8 mouse cellular contexts compared by ENCODE assay signal in the genomic region with DNA sequence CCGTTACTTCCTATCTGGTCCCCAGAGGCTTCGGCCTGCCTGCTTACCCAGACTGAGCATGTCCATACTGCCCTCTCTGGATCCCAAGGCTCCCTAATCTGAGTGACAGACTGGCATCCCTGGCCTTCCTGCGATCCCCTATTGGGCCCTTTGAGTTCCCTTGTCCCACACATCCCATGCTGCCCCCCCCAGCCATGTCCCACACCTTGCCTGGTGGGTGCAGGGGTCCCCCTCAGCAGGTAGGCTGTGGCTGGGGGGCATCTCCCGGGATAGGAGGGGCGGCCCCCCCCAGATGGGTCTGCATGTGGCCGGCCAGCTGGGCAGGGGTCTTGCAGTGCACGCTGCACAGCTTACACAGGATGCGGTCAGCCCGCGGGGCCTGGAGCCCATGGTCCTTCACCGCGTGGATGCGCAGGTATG. TPM values are rescaled to one million over a fixed set of nuclear protein-coding genes. Genes with fewer than 3 reads are reported as not detected.
DNase-seq lines count a peak whose midpoint lies in the region; ATAC-seq and TF ChIP-seq lines count a peak whose summit lies in the region.

No protein-coding gene starts in this region.

- TF ChIP-seq CTCF in gastrocnemius, adult 2 months (IDR thresholded peaks at IDR 0.05): no peak
- no peak for TF ChIP-seq CTCF in CH12.LX (conservative IDR thresholded peaks at IDR 0.05 in 1 of 2, IDR thresholded peaks at IDR 0.05 in 1 of 2; ENCODE audit: low read depth in 2 of 2, low read length in 2 of 2)

- 0 out of 2 replicates have a peak overlapping the region, but pooled peaks have one; percentile 4 for H3K4me3 ChIP-seq in gastrocnemius, adult 2 months
- peak overlapping the region in 2 of 3 experiments; percentile 76 to 78 for H3K4me3 ChIP-seq in CH12.LX (replicated peaks in 1 of 3; ENCODE audit: low read depth in 2 of 3, low read length in 2 of 3, poor library complexity in 1 of 3)
- H3K4me3 ChIP-seq in embryonic facial prominence, embryonic 14.5 days (ENCODE audit: low read depth, low read length): peak overlapping the region; percentile 87
- H3K4me3 ChIP-seq in intestine, embryonic 15.5 days (replicated peaks): peak overlapping the region; percentile 90; the same call in 1 of the 2 replicates
- peak overlapping the region; percentile 97 for H3K4me3 ChIP-seq in neural tube, embryonic 13.5 days

- WGBS in embryonic facial prominence, embryonic 14.5 days: 85% methylated on average over 8 of the region's 13 CpGs
- WGBS in intestine, embryonic 15.5 days: 78% methylated on average over 13 of the region's 13 CpGs
- WGBS in neural tube, embryonic 13.5 days: 84% methylated on average over 13 of the region's 13 CpGs

- dilution Hi-C loops in CH12.LX (cut with MboI; ENCODE audit: extremely low pct_ligation_motif_present, extremely low pct_unique_long_range_greater_than_20kb, low sequenced_read_pairs): no loop called here

- peak; percentile 24 for DNase-seq in gastrocnemius, adult 2 months
- DNase-seq in gastrocnemius, adult 8-10 months (ENCODE audit: low spot score in 2 of 2): no peak
- DNase-seq in CH12.LX (ENCODE audit: extremely low read depth) (no peak), adipocyte (ENCODE audit: low spot score) (no peak)
- no peak for DNase-seq in embryonic facial prominence, embryonic 14.5 days (ENCODE audit: low spot score)
- no peak for DNase-seq in gastrocnemius, postnatal 4 days (ENCODE audit: low spot score in 2 of 2)

- intact Hi-C loops in gastrocnemius, adult 2 months (cut with DNase I): loop anchor here (10.0 kb wide), 1 partner anchor 268 kb away; a partner anchor contains a TSS

- TF ChIP-seq RAD21 in CH12.LX (IDR thresholded peaks at IDR 0.05; ENCODE audit: low read depth, low read length): no peak

- no peaks in the 10 kb centered on the region for H3K9me3 ChIP-seq in CH12.LX (replicated peaks; ENCODE audit: low read length)
- no peaks in the 10 kb centered on the region for H3K9me3 ChIP-seq in embryonic facial prominence, embryonic 14.5 days (ENCODE audit: control insufficient read depth, low read length)
- no peaks in the 10 kb centered on the region for H3K9me3 ChIP-seq in intestine, embryonic 15.5 days
- H3K9me3 ChIP-seq in neural tube, embryonic 13.5 days: no peaks in the 10 kb centered on the region

- peaks cover 22% of the 10 kb centered on the region for H3K79me2 ChIP-seq in CH12.LX (replicated peaks; ENCODE audit: control insufficient read depth, extremely low read depth, insufficient read depth, poor library complexity, severe bottlenecking)

- H3K4me2 ChIP-seq in CH12.LX (ENCODE audit: insufficient read depth, low read depth, poor library complexity, severe bottlenecking): no peak overlapping the region
- peak overlapping the region; percentile 79 for H3K4me2 ChIP-seq in embryonic facial prominence, embryonic 14.5 days (ENCODE audit: low read depth, low read length)
- peak overlapping the region; percentile 78 for H3K4me2 ChIP-seq in intestine, embryonic 15.5 days (replicated peaks)
- peak overlapping the region; percentile 99 for H3K4me2 ChIP-seq in neural tube, embryonic 13.5 days

- H3K27me3 ChIP-seq in CH12.LX (replicated peaks): no peaks in the 10 kb centered on the region
- no peaks in the 10 kb centered on the region for H3K27me3 ChIP-seq in embryonic facial prominence, embryonic 14.5 days (replicated peaks; ENCODE audit: control insufficient read depth, insufficient read depth, low read length)
- H3K27me3 ChIP-seq in intestine, embryonic 15.5 days (replicated peaks): no peaks in the 10 kb centered on the region
- no peaks in the 10 kb centered on the region for H3K27me3 ChIP-seq in neural tube, embryonic 13.5 days

- H3K4me1 ChIP-seq in CH12.LX (ENCODE audit: control insufficient read depth in 1 of 2, insufficient read depth in 2 of 2): peaks cover 22 to 60% of the 10 kb centered on the region in 2 experiments
- peaks cover 34% of the 10 kb centered on the region for H3K4me1 ChIP-seq in embryonic facial prominence, embryonic 14.5 days (ENCODE audit: control insufficient read depth, insufficient read depth, low read length)
- peaks cover 75% of the 10 kb centered on the region for H3K4me1 ChIP-seq in intestine, embryonic 15.5 days (replicated peaks)
- peaks cover 76% of the 10 kb centered on the region for H3K4me1 ChIP-seq in neural tube, embryonic 13.5 days (replicated peaks)

- H3K36me3 ChIP-seq in CH12.LX (replicated peaks in 1 of 2; ENCODE audit: control insufficient read depth in 1 of 2, insufficient read depth in 1 of 2, low read length in 1 of 2): peaks cover 27 to 63% of the 10 kb centered on the region in 2 experiments
- H3K36me3 ChIP-seq in embryonic facial prominence, embryonic 14.5 days (ENCODE audit: control insufficient read depth, insufficient read depth, low read length): peaks cover 36% of the 10 kb centered on the region
- peaks cover 18% of the 10 kb centered on the region for H3K36me3 ChIP-seq in intestine, embryonic 15.5 days
- H3K36me3 ChIP-seq in neural tube, embryonic 13.5 days: peaks cover 28% of the 10 kb centered on the region

- H3K9ac ChIP-seq in CH12.LX (ENCODE audit: insufficient read depth, low read depth): no peak overlapping the region
- peak overlapping the region; percentile 98 for H3K9ac ChIP-seq in embryonic facial prominence, embryonic 14.5 days (ENCODE audit: low read depth, low read length)
- H3K9ac ChIP-seq in intestine, embryonic 15.5 days: peak overlapping the region; percentile 97
- H3K9ac ChIP-seq in neural tube, embryonic 13.5 days: peak overlapping the region; percentile 100

- no peak for TF ChIP-seq EP300 in CH12.LX (IDR thresholded peaks at IDR 0.05; ENCODE audit: low read length)

- no peak overlapping the region for H3K27ac ChIP-seq in gastrocnemius, adult 2 months
- no peak overlapping the region for H3K27ac ChIP-seq in CH12.LX (ENCODE audit: insufficient read depth, low read depth)
- no peak overlapping the region for H3K27ac ChIP-seq in embryonic facial prominence, embryonic 14.5 days (replicated peaks; ENCODE audit: low read depth, low read length)
- H3K27ac ChIP-seq in intestine, embryonic 15.5 days: 0 out of 2 replicates have a peak overlapping the region, but pooled peaks have one; percentile 40
- peak overlapping the region; percentile 100 for H3K27ac ChIP-seq in neural tube, embryonic 13.5 days (replicated peaks)

- no peak for ATAC-seq in embryonic facial prominence, embryonic 14.5 days (ENCODE audit: low read depth)
- ATAC-seq in intestine, embryonic 15.5 days: no peak
- no peak for ATAC-seq in neural tube, embryonic 13.5 days (ENCODE audit: low read depth)

- in situ Hi-C loops in CH12.LX (cut with MboI; ENCODE audit: low pct_ligation_motif_present, low pct_unique_long_range_greater_than_20kb, low sequenced_read_pairs): loop anchor here (5.0 kb wide), 1 partner anchor 136 kb away; no protein-coding TSS in a partner anchor

- no peak; the same call in 1 of the 2 replicates for TF ChIP-seq POLR2A in CH12.LX (IDR thresholded peaks at IDR 0.05; ENCODE audit: low read depth, low read length)

RNA-seq across cellular contexts. Expression of a gene that starts 2.3 kb away (rescaled TPM):
- total RNA-seq in gastrocnemius, adult 2 months (2021): under 1 TPM; 0.14 to 0.61 TPM
- under 1 TPM in 3 of 4 experiments, not detected in 1; 0.31 to 0.72 (median 0.65) TPM for total RNA-seq in gastrocnemius, adult 8-10 months (2022)
- not detected in 2 replicates for total RNA-seq in CH12.LX (2012; rRNA removed)
- total RNA-seq in CH12.LX (2014; rRNA removed): 0.09 TPM in 1 of 2 replicates, not detected in the other
- 1.2 TPM in 2 replicates for polyA plus RNA-seq in CH12.LX (2012; ENCODE audit: insufficient read length, low read depth)
- 19.5 and 21.6 TPM in 2 replicates for polyA plus RNA-seq in embryonic facial prominence, embryonic 14.5 days (2014; fragmentation: Nextera tagmentation; extraction: Ambion mirVana)
- 4.3 and 5.0 TPM in 2 replicates for polyA plus RNA-seq in intestine, embryonic 15.5 days (2015; fragmentation: Nextera tagmentation; extraction: Ambion mirVana)
- polyA plus RNA-seq in neural tube, embryonic 13.5 days (2015; fragmentation: Nextera tagmentation; extraction: Ambion mirVana): 22.0 TPM in 2 replicates
- 1 to 10 TPM; 6.5 to 9.4 TPM for total RNA-seq in gastrocnemius, postnatal 4 days (2021)

RNA-seq across cellular contexts. Expression of a gene that starts 2.4 kb away (rescaled TPM):
- total RNA-seq in gastrocnemius, adult 2 months (2021): 10 to 100 TPM; 19.4 to 21.7 TPM
- 10 to 100 TPM in 3 of 4 experiments, 1 to 10 TPM in 1; 4.0 to 20.7 (median 14.7) TPM for total RNA-seq in gastrocnemius, adult 8-10 months (2022)
- total RNA-seq in CH12.LX (2012; rRNA removed) (13.2 and 16.0 TPM in 2 replicates), CH12.LX (2014; rRNA removed) (37.1 and 45.1 TPM in 2 replicates)
- 6.1 and 14.9 TPM in 2 replicates for polyA plus RNA-seq in CH12.LX (2012; ENCODE audit: insufficient read length, low read depth)
- polyA plus RNA-seq in embryonic facial prominence, embryonic 14.5 days (2014; fragmentation: Nextera tagmentation; extraction: Ambion mirVana): 53.5 and 66.6 TPM in 2 replicates
- polyA plus RNA-seq in intestine, embryonic 15.5 days (2015; fragmentation: Nextera tagmentation; extraction: Ambion mirVana): 41.5 and 51.1 TPM in 2 replicates
- polyA plus RNA-seq in neural tube, embryonic 13.5 days (2015; fragmentation: Nextera tagmentation; extraction: Ambion mirVana): 47.8 and 81.0 TPM in 2 replicates
- total RNA-seq in gastrocnemius, postnatal 4 days (2021): 10 to 100 TPM; 26.0 to 26.6 TPM

RNA-seq across cellular contexts. Expression of a gene that starts 3.6 kb away (rescaled TPM):
- 10 to 100 TPM; 74.5 to 79.0 TPM for total RNA-seq in gastrocnemius, adult 2 months (2021)
- 10 to 100 TPM; 67.1 to 73.4 (median 72.5) TPM for total RNA-seq in gastrocnemius, adult 8-10 months (2022)
- 87.0 and 112 TPM in 2 replicates for total RNA-seq in CH12.LX (2012; rRNA removed)
- 84.5 and 91.2 TPM in 2 replicates for total RNA-seq in CH12.LX (2014; rRNA removed)
- 219 and 241 TPM in 2 replicates for polyA plus RNA-seq in CH12.LX (2012; ENCODE audit: insufficient read length, low read depth)
- 57.3 TPM in 2 replicates for polyA plus RNA-seq in embryonic facial prominence, embryonic 14.5 days (2014; fragmentation: Nextera tagmentation; extraction: Ambion mirVana)
- polyA plus RNA-seq in intestine, embryonic 15.5 days (2015; fragmentation: Nextera tagmentation; extraction: Ambion mirVana): 66.6 and 68.8 TPM in 2 replicates
- polyA plus RNA-seq in neural tube, embryonic 13.5 days (2015; fragmentation: Nextera tagmentation; extraction: Ambion mirVana): 71.7 and 72.1 TPM in 2 replicates
- total RNA-seq in gastrocnemius, postnatal 4 days (2021): 100 to 1,000 TPM; 129 to 131 TPM

RNA-seq across cellular contexts. Expression of a gene that starts 6.1 kb away (rescaled TPM):
- total RNA-seq in gastrocnemius, adult 2 months (2021): 1 to 10 TPM in 1 of 2 experiments, not detected in 1; 2.4 TPM
- total RNA-seq in gastrocnemius, adult 8-10 months (2022): 10 to 100 TPM in 1 of 4 experiments, 1 to 10 TPM in 3; 1.3 to 17.6 (median 5.2) TPM
- total RNA-seq in CH12.LX (2012; rRNA removed) (56.9 and 60.0 TPM in 2 replicates), CH12.LX (2014; rRNA removed) (12.0 and 24.9 TPM in 2 replicates)
- polyA plus RNA-seq in CH12.LX (2012; ENCODE audit: insufficient read length, low read depth): 69.4 and 71.3 TPM in 2 replicates
- 12.8 and 30.5 TPM in 2 replicates for polyA plus RNA-seq in embryonic facial prominence, embryonic 14.5 days (2014; fragmentation: Nextera tagmentation; extraction: Ambion mirVana)
- polyA plus RNA-seq in intestine, embryonic 15.5 days (2015; fragmentation: Nextera tagmentation; extraction: Ambion mirVana): 48.4 and 52.6 TPM in 2 replicates
- polyA plus RNA-seq in neural tube, embryonic 13.5 days (2015; fragmentation: Nextera tagmentation; extraction: Ambion mirVana): 49.5 and 50.4 TPM in 2 replicates
- 10 to 100 TPM in 1 of 2 experiments, 1 to 10 TPM in 1; 9.1 to 14.7 TPM for total RNA-seq in gastrocnemius, postnatal 4 days (2021)

RNA-seq across cellular contexts. Expression of a gene that starts 7.0 kb away (rescaled TPM):
- total RNA-seq in gastrocnemius, adult 2 months (2021): not detected
- under 1 TPM in 1 of 4 experiments, not detected in 3; 0.67 TPM for total RNA-seq in gastrocnemius, adult 8-10 months (2022)
- total RNA-seq in CH12.LX (2012; rRNA removed) (0.25 and 0.30 TPM in 2 replicates), CH12.LX (2014; rRNA removed) (not detected in 2 replicates)
- polyA plus RNA-seq in CH12.LX (2012; ENCODE audit: insufficient read length, low read depth): 2.8 and 6.6 TPM in 2 replicates
- 0.39 TPM in 1 of 2 replicates, not detected in the other for polyA plus RNA-seq in embryonic facial prominence, embryonic 14.5 days (2014; fragmentation: Nextera tagmentation; extraction: Ambion mirVana)
- 0.43 and 1.5 TPM in 2 replicates for polyA plus RNA-seq in intestine, embryonic 15.5 days (2015; fragmentation: Nextera tagmentation; extraction: Ambion mirVana)
- 0.50 and 0.61 TPM in 2 replicates for polyA plus RNA-seq in neural tube, embryonic 13.5 days (2015; fragmentation: Nextera tagmentation; extraction: Ambion mirVana)
- total RNA-seq in gastrocnemius, postnatal 4 days (2021): 1 to 10 TPM; 1.8 to 2.5 TPM

Comparison
In these comparisons a context has a peak if more than half of its experiments do, and no peak if none do; other contexts are left out.
1. RNA of a gene that starts 2.3 kb away (total RNA-seq): 6.5 to 9.4 TPM in gastrocnemius, postnatal 4 days; 0.31 to 0.72 TPM in gastrocnemius, adult 8-10 months, 0.14 to 0.61 TPM in gastrocnemius, adult 2 months and 0.09 TPM in CH12.LX; every median in the first group is over 4 times any median in the second.
2. H3K27ac ChIP-seq: peak in intestine, embryonic 15.5 days (single experiment) and neural tube, embryonic 13.5 days (single experiment); none in gastrocnemius, adult 2 months (single experiment), CH12.LX (single experiment) and embryonic facial prominence, embryonic 14.5 days (single experiment).
3. H3K4me3 ChIP-seq: peak in every context shown above with its lines; median percentile 97 in neural tube, embryonic 13.5 days; 90 in intestine, embryonic 15.5 days; 87 in embryonic facial prominence, embryonic 14.5 days; 77 in CH12.LX; 4 in gastrocnemius, adult 2 months.